Mouse (Mus musculus) common myeloid progenitor, adult 5-6 weeks (primary cell): ENCODE data around the gene Smo. TPM values are rescaled to one million over a fixed set of nuclear protein-coding genes. Genes with fewer than 3 reads are reported as not detected.
A peak's percentile ranks its signal among the peaks of the same experiment; 100 is the strongest.

Source experiments
- ATAC-seq: replicated peaks from 2 replicates; pipeline ENCODE4 v1.8.0; 2016; ENCODE audit warnings: low read depth, mild to moderate bottlenecking, moderate TSS enrichment, inconsistent platforms; ENCODE audit not compliant: poor library complexity, severe bottlenecking
- total RNA-seq: library from RNA; stranded (forward); fragments of 200-1000, 187-1606 nt; gene quantifications from 2 replicates; pipeline ENCODE4 v1.2.3, GENCODE M21; 2017

The Smo gene
- 29.8 and 31.7 TPM in 2 replicates for total RNA-seq

DNA sequence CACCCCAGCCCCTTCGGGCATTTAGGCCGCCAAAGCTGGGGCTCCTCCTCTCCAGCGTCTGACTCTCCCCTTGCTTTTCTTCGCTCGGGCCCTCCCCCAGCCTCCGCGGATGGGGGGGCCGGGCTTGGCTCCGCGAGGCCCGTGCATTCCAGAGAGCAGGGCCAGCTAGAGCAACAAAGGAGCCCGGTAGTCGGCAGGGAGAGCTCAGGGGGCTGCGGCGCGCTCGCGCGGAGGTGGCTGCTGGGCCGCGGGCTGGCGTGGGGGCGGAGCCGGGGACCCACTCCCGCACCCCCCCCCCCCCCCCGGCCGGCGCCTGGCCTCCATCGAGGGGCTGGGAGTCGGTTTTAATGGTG, at the start of gene Smo:
Gene Smo, plus strand, starts transcription at position 168 of the 353 bp plus-strand sequence.
- peak; percentile 70 for ATAC-seq

DNA sequence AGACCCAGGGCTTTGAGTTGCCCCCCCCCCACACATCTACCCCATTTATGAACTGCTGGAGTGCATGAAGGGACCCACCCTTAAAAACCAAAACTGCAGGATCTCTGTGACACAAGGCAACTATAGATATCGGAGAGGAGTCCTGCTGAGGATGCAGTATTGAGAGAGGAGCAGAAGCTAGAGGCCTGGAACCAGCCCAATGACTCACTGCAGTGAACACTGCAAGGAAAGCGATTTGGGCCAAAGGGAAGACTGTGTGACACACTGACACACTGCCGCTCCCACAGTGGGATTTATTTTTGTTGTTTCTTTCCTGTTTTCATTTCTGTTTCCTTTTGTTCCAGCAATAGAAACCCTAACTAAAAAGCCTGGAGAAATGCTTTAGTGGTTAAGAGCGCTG, 49.4 kb upstream of the Smo start:
- ATAC-seq, result no peak

DNA sequence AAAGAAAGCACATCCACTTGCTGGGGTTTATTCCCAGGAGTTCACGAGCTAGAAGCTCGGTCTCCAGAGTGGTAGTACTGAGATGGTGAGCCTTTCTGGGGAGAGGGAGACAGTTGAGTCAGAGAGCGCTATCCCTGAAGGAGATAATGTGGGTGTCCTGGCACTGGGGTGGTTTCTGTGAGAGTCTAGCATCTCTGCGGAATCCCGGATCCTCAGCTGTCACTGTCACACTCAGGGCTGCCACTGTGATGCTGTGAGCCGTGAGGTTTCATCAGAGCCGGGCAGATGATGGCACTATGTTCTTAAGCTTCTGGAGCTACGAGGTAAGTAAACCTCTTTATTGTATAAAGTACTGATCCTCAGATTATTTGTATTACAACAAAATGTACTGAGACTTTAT, 45.8 kb upstream of the Smo start:
- ATAC-seq, result no peak

GRCm38 (mm10) chr6:29693953-29694352, 41.4 kb upstream of the Smo start, which contains the start of gene Tspan33:
Gene Tspan33, plus strand, starts transcription at chr6:29694222.
- peak; percentile 87 for ATAC-seq

DNA sequence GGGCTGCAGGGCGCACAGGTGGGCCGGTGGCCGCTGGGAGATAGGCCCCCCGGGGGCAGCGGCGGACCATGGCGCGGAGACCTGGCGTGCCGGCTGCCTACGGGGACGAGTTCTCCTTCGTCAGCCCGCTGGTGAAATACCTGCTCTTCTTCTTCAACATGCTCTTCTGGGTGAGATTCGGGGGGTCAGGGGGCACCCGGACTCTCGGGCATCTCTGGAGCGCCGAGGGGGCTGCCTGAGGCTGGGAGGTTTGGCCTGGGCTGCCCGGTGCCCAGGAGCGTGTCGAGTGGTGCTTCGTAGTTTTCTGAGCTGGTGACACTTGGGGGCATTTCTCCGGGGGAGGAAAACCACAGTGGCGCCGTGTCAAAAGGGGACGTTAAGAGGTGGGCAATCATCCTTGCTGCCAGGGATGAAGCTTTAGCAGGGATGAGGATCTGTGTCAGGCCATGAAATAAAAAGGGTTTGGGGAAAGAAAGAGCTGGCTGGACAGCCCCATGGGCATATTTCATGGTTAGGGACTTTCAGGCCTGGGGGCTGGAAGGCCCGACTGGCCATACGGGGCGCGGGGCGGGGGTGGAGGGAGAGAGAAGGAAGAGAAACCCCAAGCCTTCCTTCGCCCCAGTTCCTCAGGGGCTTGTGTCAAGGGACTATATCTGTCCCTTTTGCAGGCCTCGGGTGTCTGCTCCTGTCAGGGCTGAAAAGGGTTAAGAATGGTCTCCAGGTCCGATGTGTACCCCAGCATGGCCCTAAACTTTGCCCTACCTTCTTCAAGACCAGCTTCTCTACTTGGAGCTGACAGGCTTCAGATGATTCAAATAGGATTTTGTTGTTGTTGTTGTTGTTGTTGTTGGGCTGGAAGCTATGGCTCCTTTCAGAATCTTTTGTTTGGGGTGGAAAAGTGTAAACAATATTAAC, 40.7 kb upstream of the Smo start:
- no peak for ATAC-seq

GRCm38 (mm10) chr6:29695290-29695674, 40.0 kb upstream of the Smo start:
- no peak for ATAC-seq

- peak; percentile 43 for ATAC-seq
Measured at GRCm38 (mm10) chr6:29695975-29696374, 39.3 kb upstream of the Smo start.

- no peak for ATAC-seq
Measured at GRCm38 (mm10) chr6:29697139-29697538, 38.2 kb upstream of the Smo start.

- no peak; the same call in 1 of the 2 replicates for ATAC-seq
Measured at GRCm38 (mm10) chr6:29697548-29697947, 37.8 kb upstream of the Smo start.

DNA sequence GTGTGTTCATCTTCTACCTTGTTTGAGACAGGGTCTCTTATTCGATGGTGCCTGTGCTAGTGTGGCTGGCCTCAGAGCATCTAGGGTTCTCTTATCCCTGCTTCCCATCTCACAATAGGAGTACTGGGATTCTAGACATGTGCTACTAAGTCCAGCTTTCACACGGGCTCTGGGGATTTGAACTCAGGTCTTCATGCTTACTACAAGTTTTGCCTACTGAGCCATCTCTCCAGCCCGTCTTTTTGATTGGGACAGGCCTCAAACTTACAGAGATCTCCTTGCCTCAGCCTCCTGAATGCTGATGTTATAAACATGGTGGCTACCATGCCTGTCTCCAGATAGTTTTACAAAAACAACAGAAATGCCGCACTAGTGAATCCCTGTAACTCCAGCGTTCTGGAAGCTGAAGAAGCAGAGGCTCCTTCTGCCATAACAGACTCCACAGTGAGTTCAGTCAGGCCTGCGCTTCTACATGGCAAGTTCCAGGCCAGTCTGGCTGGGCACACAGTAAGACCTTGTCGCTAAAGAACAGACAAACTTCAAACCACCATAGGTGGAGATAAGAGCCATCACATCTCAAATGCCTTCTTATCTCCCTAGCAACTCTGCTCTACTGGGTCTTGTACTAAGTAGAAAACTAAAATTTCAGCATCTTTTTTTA, 36.1 kb upstream of the Smo start:
- ATAC-seq, result peak; percentile 12; the same call in 1 of the 2 replicates

DNA sequence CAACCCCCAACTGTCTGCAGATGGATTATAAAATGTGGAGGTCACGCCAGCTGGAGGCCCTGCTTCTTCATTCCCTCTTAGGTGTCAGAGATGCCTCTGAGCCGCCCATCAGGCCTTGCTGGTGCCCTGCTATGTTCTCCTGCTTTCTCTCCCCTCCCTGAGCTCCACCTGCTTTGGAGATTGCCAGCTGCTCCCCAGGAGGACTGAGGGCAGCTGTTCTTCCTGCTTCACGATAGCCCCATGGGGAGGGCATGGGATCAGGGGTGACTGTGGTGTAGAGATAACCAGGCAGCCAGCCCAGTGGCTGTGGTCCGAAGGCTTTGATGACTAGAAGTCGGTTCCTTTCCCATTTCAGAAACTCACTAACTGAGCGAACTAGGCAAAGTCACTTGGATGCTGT, 34.3 kb upstream of the Smo start:
- ATAC-seq, result peak; percentile 80

DNA sequence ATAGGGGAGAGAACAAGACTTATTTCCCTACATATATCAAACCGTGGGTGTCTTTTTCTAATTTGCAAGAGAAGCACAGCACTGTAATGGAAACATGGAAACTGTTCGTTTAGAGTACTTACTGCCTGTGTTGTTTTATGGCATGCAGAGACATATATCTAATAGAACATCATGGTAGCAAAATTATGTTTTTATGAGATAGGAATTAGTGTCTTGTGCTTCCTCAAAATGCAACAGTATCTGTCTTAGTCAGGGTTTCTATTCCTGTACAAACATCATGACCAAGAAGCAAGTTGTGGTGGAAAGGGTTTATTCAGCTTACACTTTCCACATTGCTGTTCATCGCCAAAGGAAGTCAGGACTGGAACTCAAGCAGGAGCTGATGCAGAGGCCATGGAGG, 33.2 kb upstream of the Smo start:
- ATAC-seq, result peak; percentile 38

DNA sequence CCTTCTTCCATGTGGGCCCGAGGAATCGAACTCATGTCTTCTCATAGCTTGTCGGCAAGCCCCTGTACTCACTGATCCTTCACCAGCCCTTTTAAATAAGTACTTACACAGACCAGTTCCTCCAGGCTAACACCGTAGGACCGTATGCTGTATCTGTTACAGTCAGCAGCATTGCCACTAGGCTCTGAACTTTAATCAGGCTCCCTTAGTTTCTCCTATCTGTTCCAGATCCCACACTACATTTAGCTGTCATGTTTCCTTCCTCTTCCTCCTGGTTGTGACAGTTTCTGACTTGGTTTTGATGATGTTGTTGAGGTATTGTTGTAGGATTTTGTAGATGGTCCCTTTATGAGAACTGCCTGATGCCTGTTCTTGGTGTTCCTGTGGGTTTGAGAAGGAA, 31.2 kb upstream of the Smo start:
- no peak for ATAC-seq

GRCm38 (mm10) chr6:29707902-29708301, 27.4 kb upstream of the Smo start:
- ATAC-seq, result no peak

DNA sequence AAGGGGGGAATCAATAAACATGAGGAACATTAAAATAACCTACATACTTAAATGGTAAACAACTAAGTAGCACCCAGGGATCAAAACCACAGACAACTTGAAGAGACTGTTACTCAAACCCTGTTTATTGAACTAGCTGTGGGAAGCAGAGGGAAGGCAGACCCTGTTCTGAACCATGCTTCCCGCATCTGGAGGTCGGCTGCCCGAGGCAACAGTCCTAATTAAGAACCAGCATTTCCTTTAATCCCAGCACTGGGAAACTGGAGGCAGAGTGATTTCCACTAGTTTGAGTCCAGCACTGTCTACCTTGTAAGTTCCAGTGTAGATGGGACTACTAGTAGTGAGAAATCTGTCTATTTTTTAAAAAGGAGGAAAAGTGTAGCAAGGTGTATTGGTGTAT, 24.0 kb upstream of the Smo start:
- ATAC-seq, result no peak

DNA sequence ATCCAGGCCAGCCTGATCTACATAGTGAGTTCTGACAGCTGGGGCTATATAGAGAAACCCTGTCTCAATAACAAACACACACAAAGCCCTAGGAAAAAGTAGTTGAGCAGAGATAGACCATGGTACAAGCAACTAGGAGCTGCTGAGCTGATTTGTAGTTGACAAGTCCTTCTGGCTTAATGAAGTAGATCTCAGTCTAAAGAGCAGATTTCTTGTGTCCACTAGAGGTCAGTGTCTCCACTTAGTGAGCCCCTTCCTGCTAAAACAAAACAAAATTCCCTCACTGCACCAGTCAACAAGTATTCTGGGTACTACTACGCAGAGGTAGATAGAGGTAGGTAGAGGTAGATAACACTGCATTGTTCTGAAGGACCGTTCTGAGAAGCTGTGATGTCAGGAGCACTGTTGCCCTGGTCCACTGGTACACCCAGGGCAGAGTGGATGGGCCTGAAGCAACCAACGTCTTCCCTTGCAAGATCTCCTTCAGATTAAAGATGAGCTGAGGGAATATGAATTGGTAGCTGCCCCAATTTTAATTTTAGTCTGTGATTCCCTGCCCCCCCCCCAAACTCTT, 23.2 kb upstream of the Smo start:
- peak; percentile 83 for ATAC-seq

DNA sequence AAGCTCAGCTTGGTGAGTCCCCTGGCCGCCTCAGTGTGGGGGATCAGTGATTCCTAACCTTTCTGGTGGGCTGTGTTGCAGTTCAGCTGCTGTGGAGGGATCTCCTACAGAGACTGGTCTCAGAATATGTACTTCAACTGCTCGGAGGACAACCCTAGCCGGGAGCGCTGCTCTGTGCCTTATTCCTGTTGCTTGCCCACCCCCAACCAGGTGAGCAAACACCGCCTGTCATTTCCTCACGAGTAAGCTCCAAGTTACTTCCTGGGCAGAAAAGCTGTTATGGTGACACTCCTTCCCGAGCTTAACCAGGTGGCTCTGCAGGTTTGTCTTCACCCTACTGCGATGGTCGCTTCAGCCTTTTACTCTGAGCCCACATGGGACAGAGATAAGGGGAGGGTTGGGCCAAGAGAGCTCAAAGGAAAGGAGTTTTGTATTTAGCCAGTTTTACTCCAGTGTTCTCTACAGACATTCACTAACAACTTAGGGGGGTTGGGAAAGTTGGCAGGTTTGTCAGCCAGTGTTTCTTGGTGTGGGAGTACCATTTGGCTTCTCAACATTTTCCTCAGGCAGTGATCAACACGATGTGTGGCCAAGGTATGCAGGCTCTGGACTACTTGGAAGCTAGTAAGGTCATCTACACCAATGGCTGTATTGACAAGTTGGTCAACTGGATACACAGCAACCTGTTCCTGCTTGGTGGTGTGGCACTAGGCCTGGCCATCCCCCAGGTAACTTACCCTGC, 18.5 kb upstream of the Smo start:
- ATAC-seq, result no peak

DNA sequence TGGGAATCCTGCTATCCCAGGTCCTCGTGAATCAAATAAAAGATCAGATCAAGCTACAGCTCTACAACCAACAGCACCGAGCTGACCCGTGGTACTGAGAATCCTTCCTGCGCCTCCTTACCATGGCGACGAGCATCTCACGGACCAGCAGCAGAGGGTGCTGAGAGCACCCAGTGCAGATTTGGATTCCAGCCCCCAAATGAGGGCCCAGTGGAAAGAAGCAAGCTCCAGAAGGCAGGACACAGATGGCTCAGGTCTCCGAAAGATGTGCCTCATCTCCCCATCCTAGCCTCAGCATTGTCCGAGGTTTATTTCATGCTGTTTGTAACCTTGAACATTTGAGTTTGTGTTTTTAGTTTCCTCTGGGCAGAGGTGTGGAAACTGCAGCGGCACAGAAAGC, 17.8 kb upstream of the Smo start:
- no peak for ATAC-seq

DNA sequence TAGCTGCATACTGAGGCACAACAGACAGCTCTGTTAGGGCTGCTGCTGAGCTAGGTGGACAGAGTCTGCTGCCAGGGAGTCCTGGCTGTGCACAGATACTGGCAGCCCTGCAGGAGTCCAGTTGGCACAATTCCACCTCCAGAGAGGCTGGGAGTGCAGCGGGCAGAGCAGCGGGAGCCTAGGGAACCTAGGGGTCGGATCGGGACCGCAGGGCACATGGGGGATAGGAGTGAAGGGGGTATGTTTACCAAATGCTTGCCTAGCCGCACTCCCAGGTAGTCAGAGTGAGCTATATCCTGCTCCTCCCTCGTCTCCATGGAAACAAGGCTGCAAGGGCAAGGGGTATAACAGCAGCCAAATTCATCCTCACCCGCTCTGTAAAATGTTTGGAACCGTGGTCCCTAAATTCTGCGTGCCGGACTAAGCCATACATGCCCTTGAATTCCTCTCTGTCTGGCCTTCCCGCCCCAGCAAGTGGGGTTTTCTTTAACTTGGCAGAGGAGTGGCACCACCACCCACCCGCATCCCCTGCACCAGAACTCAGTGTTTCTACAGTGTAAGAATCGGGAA, 17.3 kb upstream of the Smo start:
- ATAC-seq, result no peak

GRCm38 (mm10) chr6:29718894-29719329, 16.4 kb upstream of the Smo start:
- peak; percentile 73 for ATAC-seq
